Mouse (Mus musculus) cortical plate, adult 2 months (tissue): ENCODE data around the gene Olfr448.

Experiments
- CTCF ChIP-seq: fragments of 200-500 bp; IDR thresholded peaks from 2 replicates; pipeline ENCODE4 v1.5.1; 2011; ENCODE audit warnings: mild to moderate bottlenecking, control low read depth, low read length; ENCODE audit not compliant: insufficient read depth; ENCODE audit errors: extremely low read depth
- POLR2A ChIP-seq: fragments of 200-500 bp; IDR thresholded peaks from 2 replicates; pipeline ENCODE4 v1.6.1; 2011; ENCODE audit warnings: mild to moderate bottlenecking, low read length, control low read depth; ENCODE audit not compliant: insufficient read depth; ENCODE audit errors: extremely low read depth

GRCm38 (mm10) chr6:42900345-42900744 is 10.1 kb downstream of the Olfr448 start:
- TF ChIP-seq CTCF (no peak), POLR2A (no peak)
